Mouse (Mus musculus): Measurements from ENCODE around the gene Kif3b.
A peak's percentile ranks its signal among the peaks of the same experiment; 100 is the strongest.
"Not testable (repeated sequence)": the region's sequence is repeated elsewhere in the genome, so short reads cannot be mapped to it uniquely, and the experiment has no call there.

Gene Kif3b

GRCm38 (mm10) chr2:153290938-153291928 is at the start of gene Kif3b:
TSS of gene Kif3b (plus strand) at chr2:153291413.
- DNase-seq (ENCODE audit: low read depth, low spot score), result peak; percentile 90

GRCm38 (mm10) chr2:153242156-153242555 is 49.1 kb upstream of the Kif3b start:
- no peak for DNase-seq (ENCODE audit: low read depth, low spot score)

- DNase-seq (ENCODE audit: low read depth, low spot score), result no peak
Observed at GRCm38 (mm10) chr2:153249751-153250150, 41.5 kb upstream of the Kif3b start.

GRCm38 (mm10) chr2:153256604-153257003 is 34.6 kb upstream of the Kif3b start:
- DNase-seq (ENCODE audit: low read depth, low spot score), result no peak

- no peak for DNase-seq (ENCODE audit: low read depth, low spot score)
Observed at GRCm38 (mm10) chr2:153259030-153259863, 32.0 kb upstream of the Kif3b start.

GRCm38 (mm10) chr2:153259864-153260674 is 31.1 kb upstream of the Kif3b start:
- peak; percentile 68 for DNase-seq (ENCODE audit: low read depth, low spot score)

- DNase-seq (ENCODE audit: low read depth, low spot score), result peak; percentile 89
Observed at GRCm38 (mm10) chr2:153263053-153263452, 28.2 kb upstream of the Kif3b start.

GRCm38 (mm10) chr2:153267331-153267730 is 23.9 kb upstream of the Kif3b start:
- DNase-seq (ENCODE audit: low read depth, low spot score), result no peak

- not testable (repeated sequence) for DNase-seq (ENCODE audit: low read depth, low spot score)
Observed at GRCm38 (mm10) chr2:153270231-153270915, 20.8 kb upstream of the Kif3b start.

- not testable (repeated sequence) for DNase-seq (ENCODE audit: low read depth, low spot score)
Observed at GRCm38 (mm10) chr2:153274200-153274918, 16.9 kb upstream of the Kif3b start.

GRCm38 (mm10) chr2:153274919-153275247 is 16.3 kb upstream of the Kif3b start:
- DNase-seq (ENCODE audit: low read depth, low spot score), result no peak

GRCm38 (mm10) chr2:153275577-153275976 is 15.6 kb upstream of the Kif3b start:
- not testable (repeated sequence) for DNase-seq (ENCODE audit: low read depth, low spot score)

- peak; percentile 53 for DNase-seq (ENCODE audit: low read depth, low spot score)
Observed at GRCm38 (mm10) chr2:153276440-153276839, 14.8 kb upstream of the Kif3b start.

GRCm38 (mm10) chr2:153276846-153277245 is 14.4 kb upstream of the Kif3b start:
- DNase-seq (ENCODE audit: low read depth, low spot score), result peak; percentile 27

GRCm38 (mm10) chr2:153278357-153278756 is 12.9 kb upstream of the Kif3b start:
- peak; percentile 88 for DNase-seq (ENCODE audit: low read depth, low spot score)

GRCm38 (mm10) chr2:153283919-153284318 is 7.3 kb upstream of the Kif3b start:
- no peak for DNase-seq (ENCODE audit: low read depth, low spot score)

GRCm38 (mm10) chr2:153286524-153286923 is 4.7 kb upstream of the Kif3b start:
- DNase-seq (ENCODE audit: low read depth, low spot score), result no peak

GRCm38 (mm10) chr2:153287835-153288234 is 3.4 kb upstream of the Kif3b start:
- DNase-seq (ENCODE audit: low read depth, low spot score), result no peak

- peak; percentile 71 for DNase-seq (ENCODE audit: low read depth, low spot score)
Observed at GRCm38 (mm10) chr2:153292305-153292861, 1.2 kb downstream of the Kif3b start.

- DNase-seq (ENCODE audit: low read depth, low spot score), result no peak
Observed at GRCm38 (mm10) chr2:153295196-153295595, 4.0 kb downstream of the Kif3b start.

All from CD4-positive helper T cell, adult 2 months (primary cell).